Mouse (Mus musculus) heart, adult 8-10 months (tissue): ENCODE data around the gene Hormad2. TPM values are rescaled to one million over a fixed set of nuclear protein-coding genes. Genes with fewer than 3 reads are reported as not detected.

Experiments used
- DNase-seq: peaks from one replicate; pipeline ENCODE4 v3.0.0; 2022; ENCODE audit warnings: low spot score
- total RNA-seq, 4 experiments: library from RNA; stranded (reverse); gene quantifications; 2 replicates each; pipeline ENCODE4 v1.2.4; 2022

Hormad2 gene
- total RNA-seq, 4 experiments from 2014 or later: not detected

- peak; percentile 46 for DNase-seq
These were observed 138.5 kb downstream of the Hormad2 start for GRCm38 (mm10) chr11:4302363-4302913.

GRCm38 (mm10) chr11:4300683-4301082, 140.2 kb downstream of the Hormad2 start:
- no peak for DNase-seq

- DNase-seq: peak; percentile 48
These were observed 141.0 kb downstream of the Hormad2 start for GRCm38 (mm10) chr11:4299735-4300474.

GRCm38 (mm10) chr11:4299191-4299590, 141.7 kb downstream of the Hormad2 start:
- DNase-seq: no peak

- no peak for DNase-seq
These were observed 142.3 kb downstream of the Hormad2 start for GRCm38 (mm10) chr11:4298615-4299014.

- no peak for DNase-seq
These were observed 143.2 kb downstream of the Hormad2 start for GRCm38 (mm10) chr11:4297753-4298152.

GRCm38 (mm10) chr11:4296610-4297275, 144.2 kb downstream of the Hormad2 start:
- DNase-seq: peak; percentile 39

Other genes with a start within 250 kb of the Hormad2 start
- 1 to 10 TPM; 3.5 to 6.9 (median 4.8) TPM for gene Castor1, start 222.9 kb downstream of the Hormad2 start, total RNA-seq
- 1 to 10 TPM in 1 of 4 experiments, not detected in 3; 1.6 TPM for gene Osm, start 204.7 kb downstream of the Hormad2 start, total RNA-seq
- 1 to 10 TPM in 1 of 4 experiments, under 1 TPM in 3; 0.19 to 1.3 (median 0.38) TPM for gene Lif, start 183.5 kb downstream of the Hormad2 start, total RNA-seq
- 10 to 100 TPM; 46.6 to 51.9 (median 49.2) TPM for gene Mtmr3, start 153.8 kb upstream of the Hormad2 start, total RNA-seq
- gene Gm11032, start 179.0 kb upstream of the Hormad2 start, total RNA-seq: not detected
- 10 to 100 TPM; 14.1 to 18.4 (median 15.3) TPM for gene Ascc2, start 196.6 kb upstream of the Hormad2 start, total RNA-seq